In genomic region chr16:4214631-4215240, GRCm38 (mm10) we compare ENCODE assay signal across 8 mouse cellular contexts. TPM values are rescaled to one million over a fixed set of nuclear protein-coding genes. Genes with fewer than 3 reads are reported as not detected.
DNase-seq lines count a peak whose midpoint lies in the region; ATAC-seq lines count a peak whose summit lies in the region.

No protein-coding gene starts in this region.

- H3K4me1 ChIP-seq in intestine, embryonic 16.5 days (ENCODE audit: control insufficient read depth, insufficient read depth, low read length) = peaks cover 16% of the 10 kb centered on the region
- H3K4me1 ChIP-seq in neural tube, embryonic 14.5 days (ENCODE audit: control insufficient read depth, insufficient read depth, low read length) = peaks cover 18% of the 10 kb centered on the region

- no peaks in the 10 kb centered on the region for H3K9me3 ChIP-seq in intestine, embryonic 16.5 days (ENCODE audit: control insufficient read depth, low read length)
- H3K9me3 ChIP-seq in neural tube, embryonic 14.5 days (ENCODE audit: control insufficient read depth, low read length) = no peaks in the 10 kb centered on the region

- peak overlapping the region; percentile 93 for H3K4me2 ChIP-seq in intestine, embryonic 16.5 days (ENCODE audit: low read depth, low read length)
- peak overlapping the region; percentile 90 for H3K4me2 ChIP-seq in neural tube, embryonic 14.5 days (ENCODE audit: low read depth, low read length)

- no peak overlapping the region for H3K27ac ChIP-seq in intestine, embryonic 16.5 days (ENCODE audit: low read length)
- peak overlapping the region; percentile 98 for H3K27ac ChIP-seq in neural tube, embryonic 14.5 days (ENCODE audit: low read depth, low read length)

- 39% methylated on average over 10 of the region's 10 CpGs for WGBS in intestine, embryonic 16.5 days
- WGBS in neural tube, embryonic 14.5 days = 43% methylated on average over 10 of the region's 10 CpGs

- no peaks in the 10 kb centered on the region for H3K36me3 ChIP-seq in intestine, embryonic 16.5 days (ENCODE audit: control insufficient read depth, insufficient read depth, low read length)
- H3K36me3 ChIP-seq in neural tube, embryonic 14.5 days (ENCODE audit: control insufficient read depth, insufficient read depth, low read length) = no peaks in the 10 kb centered on the region

- H3K27me3 ChIP-seq in intestine, embryonic 16.5 days (replicated peaks; ENCODE audit: control insufficient read depth, insufficient read depth, low read length) = no peaks in the 10 kb centered on the region
- no peaks in the 10 kb centered on the region for H3K27me3 ChIP-seq in neural tube, embryonic 14.5 days (ENCODE audit: control insufficient read depth, insufficient read depth, low read length)

- ATAC-seq in intestine, embryonic 16.5 days = peak; percentile 40
- peak; percentile 25 for ATAC-seq in neural tube, embryonic 14.5 days (ENCODE audit: low read depth)
- ATAC-seq in activated CD4-positive, CD25-positive, alpha-beta regulatory T cell, adult 4 months = no peak

- peak overlapping the region; percentile 73 for H3K4me3 ChIP-seq in intestine, embryonic 16.5 days (ENCODE audit: low read length)
- peak overlapping the region; percentile 91 for H3K4me3 ChIP-seq in neural tube, embryonic 14.5 days (ENCODE audit: low read depth, low read length)

- peak overlapping the region; percentile 87 for H3K9ac ChIP-seq in intestine, embryonic 16.5 days (ENCODE audit: low read depth, low read length)
- peak overlapping the region; percentile 96 for H3K9ac ChIP-seq in neural tube, embryonic 14.5 days (replicated peaks; ENCODE audit: low read depth, low read length)

- DNase-seq in cerebellum, postnatal 10 days = peak; percentile 49 to 53
- no peak for DNase-seq in cerebellum, postnatal 36 days
- peak; percentile 14 for DNase-seq in ovary, postnatal 14 days (ENCODE audit: low spot score)
- DNase-seq in ovary, adult 18-20 months (ENCODE audit: low spot score) = no peak
- DNase-seq in adrenal gland, postnatal 25 days = no peak

RNA-seq across cellular contexts. Expression of gene Crebbp, which starts 0.9 kb away (rescaled TPM):
- 18.4 and 19.3 TPM in 2 replicates for polyA plus RNA-seq in intestine, embryonic 16.5 days (2015; fragmentation: Nextera tagmentation; extraction: Ambion mirVana)
- polyA plus RNA-seq in neural tube, embryonic 14.5 days (2014; fragmentation: Nextera tagmentation; extraction: Ambion mirVana) = 46.4 and 55.2 TPM in 2 replicates
- total RNA-seq in adrenal gland, postnatal 25 days (2021) = 66.2 and 71.0 TPM in 2 replicates
- polyA plus RNA-seq in activated CD4-positive, CD25-positive, alpha-beta regulatory T cell, adult 4 months (2017; shearing (Covaris generic)) = 10 to 100 TPM; 60.0 to 61.2 TPM

Comparison
In these comparisons a context has a peak if more than half of its experiments do, and no peak if none do; other contexts are left out.
1. DNase-seq: peak in cerebellum, postnatal 10 days (2 of 2) and ovary, postnatal 14 days (single experiment); none in cerebellum, postnatal 36 days (0 of 2), ovary, adult 18-20 months (single experiment) and adrenal gland, postnatal 25 days (single experiment).